Mouse (Mus musculus): Measurements from ENCODE around the gene Tdrd3. TPM values are rescaled to one million over a fixed set of nuclear protein-coding genes. Genes with fewer than 3 reads are reported as not detected.

Gene Tdrd3
- 10 to 100 TPM; 52.4 to 54.3 TPM for total RNA-seq (2021)

DNA sequence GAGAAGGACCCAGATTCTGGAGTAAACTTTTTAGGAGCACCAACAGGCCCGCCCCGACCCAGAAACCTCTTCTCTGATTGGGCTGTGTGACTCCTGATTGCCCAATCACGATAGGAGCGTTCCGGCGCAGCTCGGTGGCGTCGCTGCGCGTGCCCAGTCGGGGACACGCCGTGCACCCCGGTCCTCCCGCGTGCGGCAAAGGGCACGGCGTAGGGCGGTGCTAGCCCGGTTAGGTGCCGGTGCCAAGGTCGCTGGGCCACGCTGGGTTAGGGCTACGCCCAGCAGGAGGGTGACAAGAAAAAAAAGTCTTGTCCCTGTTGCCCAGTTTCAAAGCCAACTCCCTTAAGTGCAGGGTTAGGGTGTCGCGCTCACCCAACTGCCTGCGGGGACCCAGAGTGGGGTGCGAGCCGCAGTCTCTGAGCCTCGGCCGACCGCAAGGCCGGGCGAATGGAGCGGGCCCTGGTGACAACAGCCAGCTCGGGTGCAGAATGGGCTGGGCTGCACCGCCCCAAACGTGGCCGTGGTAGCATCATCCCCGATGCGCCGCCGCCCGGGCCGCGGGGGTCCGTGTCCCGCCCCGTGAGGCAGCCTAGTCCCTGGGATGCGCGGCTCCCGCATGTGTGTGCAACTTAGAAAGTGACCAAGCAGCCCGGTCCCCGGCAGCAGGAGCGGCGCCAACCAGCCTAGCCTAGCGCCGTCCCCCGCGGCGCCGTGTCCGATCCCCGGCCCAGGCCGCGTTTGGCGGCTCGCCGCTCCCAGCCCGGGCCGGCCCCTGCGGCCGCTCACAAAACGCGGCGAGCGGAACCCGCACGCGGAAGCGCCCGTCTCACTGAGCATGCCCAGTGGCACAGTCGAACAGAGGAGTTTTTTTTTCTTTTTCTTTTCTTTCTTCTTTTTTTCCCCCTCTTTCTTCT lies at the start of gene Tdrd3:
Gene Tdrd3, plus strand, starts transcription at position 832 of the 914 bp plus-strand sequence.
- DNase-seq, result peak; percentile 94
- intact Hi-C loops (cut with DNase I), result no loop called here

DNA sequence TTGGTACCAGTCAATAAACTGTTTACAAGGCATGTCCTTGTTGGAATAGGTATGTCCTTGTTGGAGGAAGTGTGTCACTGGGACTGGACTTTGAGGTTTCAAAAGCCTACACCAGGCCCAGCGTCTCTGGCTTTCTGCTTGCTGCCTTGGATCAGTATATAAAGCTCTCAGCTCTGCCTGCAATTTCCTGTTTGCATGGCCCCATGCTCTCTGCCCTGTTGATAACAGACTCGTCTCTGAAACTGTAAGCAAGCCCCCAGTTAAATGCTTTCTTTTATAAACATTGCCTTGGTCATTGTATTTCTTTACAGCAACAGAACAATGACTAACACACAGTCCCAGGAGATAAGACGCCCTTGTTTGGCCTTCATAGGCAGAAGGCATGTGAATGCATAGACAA lies 49.3 kb upstream of the Tdrd3 start:
- intact Hi-C loops (cut with DNase I), result no loop called here
- DNase-seq, result no peak

DNA sequence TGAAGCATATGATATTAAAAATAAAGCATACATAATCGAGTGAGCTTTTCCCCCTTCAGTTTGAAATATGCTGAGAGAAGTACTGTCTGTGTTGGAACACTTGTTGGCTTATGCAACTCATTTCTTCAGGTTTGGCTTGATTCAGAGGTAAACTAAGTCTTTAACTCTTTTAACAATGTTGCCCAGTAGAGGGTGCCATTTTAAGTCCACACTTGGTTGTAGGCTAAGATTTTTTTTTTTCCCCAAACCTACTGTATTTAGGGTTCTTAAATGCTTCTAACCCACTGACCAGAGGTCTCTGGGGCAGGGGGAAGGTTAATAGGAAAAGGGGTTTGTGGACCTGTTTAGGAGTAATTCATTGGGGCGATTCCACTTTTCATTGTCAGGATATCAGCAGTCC lies 33.4 kb upstream of the Tdrd3 start:
- intact Hi-C loops (cut with DNase I), result no loop called here
- no peak for DNase-seq

DNA sequence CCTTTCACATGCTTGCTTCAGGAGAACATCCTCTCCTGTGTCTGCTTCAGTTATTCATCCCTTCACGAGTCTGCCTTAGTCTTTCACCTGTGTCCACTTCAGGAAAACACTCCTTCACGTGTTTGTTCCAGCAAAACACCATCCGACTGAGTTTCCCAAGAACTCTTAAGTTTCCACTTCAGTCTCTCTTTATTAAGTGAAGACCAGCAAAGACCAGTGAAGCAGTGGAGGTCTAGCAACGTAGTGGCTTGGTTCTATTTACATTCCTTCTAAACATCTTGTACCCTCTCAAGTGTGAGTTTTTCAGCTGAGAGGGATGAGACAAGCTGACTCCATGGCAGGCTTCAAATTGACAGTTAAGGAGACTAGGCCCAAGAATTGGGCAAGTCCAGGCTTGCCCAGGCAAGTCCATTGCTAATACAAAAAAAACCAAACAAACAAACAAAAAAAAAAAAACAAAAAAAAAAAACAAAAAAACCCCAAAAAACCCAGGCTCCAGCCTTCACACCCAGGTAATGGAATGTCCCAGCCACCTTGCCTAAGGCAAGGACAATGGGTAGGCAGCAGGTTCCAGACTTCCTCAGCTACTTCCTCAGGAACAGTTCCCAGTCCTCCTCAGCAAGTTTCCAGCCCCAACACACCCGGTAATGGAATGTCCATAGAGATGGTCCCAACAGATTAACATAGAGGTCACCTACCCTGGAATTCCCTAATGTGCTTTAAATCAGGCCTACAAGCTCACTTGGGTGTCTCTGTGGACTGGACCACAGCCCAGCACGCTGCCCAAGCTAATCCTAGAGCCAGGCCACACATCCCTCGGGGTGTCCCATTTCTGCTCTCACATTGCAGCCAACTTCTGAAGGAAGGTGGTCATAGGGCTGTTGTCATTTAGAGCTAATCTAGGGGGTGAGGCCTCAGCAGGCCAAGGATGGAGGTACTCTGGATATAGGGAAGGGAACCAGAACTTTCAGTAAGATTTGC lies 31.9 kb upstream of the Tdrd3 start:
- DNase-seq, result no peak
- intact Hi-C loops (cut with DNase I), result no loop called here

DNA sequence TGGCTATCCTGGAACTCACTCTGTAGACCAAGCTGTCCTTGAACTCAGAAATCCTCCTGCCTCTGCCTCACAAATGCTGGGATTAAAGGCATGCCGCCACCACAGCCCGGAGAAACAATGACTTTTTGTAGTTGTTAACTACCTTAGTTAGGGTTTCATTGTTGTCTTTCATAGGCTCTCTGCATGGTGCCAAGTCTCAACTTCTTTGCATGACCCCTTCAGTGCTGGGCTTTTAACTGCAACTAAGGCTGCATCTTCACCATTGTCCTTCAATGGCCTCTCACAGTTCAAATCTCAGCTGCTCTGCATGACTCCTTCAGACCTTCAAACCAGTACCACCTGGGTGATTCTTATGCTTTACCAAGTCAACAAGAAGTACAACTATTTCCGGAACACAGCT lies 23.3 kb upstream of the Tdrd3 start:
- intact Hi-C loops (cut with DNase I), result no loop called here

DNA sequence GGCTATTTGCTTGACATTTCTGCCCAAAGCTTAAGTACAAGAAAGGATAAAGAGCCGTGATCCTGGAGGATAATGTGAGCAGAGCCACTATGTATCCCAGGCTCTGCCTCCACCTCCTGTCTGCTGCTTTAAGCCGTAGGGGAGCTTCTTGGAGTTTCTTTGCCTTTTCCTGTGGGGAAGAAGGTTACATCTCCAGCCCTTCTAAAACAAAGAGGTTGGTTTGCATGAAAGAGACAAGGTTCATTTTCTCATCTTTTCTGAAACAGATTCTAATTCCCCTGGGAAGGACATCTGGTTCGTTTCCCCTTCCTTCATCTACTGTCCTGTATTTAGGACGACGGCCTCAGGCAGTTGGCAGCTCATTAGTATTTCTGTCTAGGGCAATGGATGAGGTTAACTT lies 19.8 kb upstream of the Tdrd3 start:
- DNase-seq, result no peak
- intact Hi-C loops (cut with DNase I), result no loop called here

More for the DNA sequence above, 23.3 kb upstream of the Tdrd3 start:
- no peak for DNase-seq

DNA sequence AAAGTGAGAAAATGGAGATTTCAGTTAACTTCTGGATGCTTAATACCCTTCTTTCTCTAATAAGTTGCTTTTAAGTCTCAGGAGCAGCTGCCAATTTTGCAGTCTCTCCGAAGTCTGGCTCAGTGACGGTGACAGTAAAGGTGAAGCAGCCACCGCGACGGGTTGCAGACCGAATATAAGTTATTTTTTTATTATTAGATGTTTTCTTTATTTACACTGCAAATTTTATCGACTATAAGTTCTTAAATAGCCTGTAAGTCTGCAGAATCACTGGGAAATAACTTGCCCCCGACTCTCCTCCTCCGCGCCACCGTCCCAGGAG lies 992 bp upstream of the Tdrd3 start:
- DNase-seq, result no peak
- intact Hi-C loops (cut with DNase I), result no loop called here

DNA sequence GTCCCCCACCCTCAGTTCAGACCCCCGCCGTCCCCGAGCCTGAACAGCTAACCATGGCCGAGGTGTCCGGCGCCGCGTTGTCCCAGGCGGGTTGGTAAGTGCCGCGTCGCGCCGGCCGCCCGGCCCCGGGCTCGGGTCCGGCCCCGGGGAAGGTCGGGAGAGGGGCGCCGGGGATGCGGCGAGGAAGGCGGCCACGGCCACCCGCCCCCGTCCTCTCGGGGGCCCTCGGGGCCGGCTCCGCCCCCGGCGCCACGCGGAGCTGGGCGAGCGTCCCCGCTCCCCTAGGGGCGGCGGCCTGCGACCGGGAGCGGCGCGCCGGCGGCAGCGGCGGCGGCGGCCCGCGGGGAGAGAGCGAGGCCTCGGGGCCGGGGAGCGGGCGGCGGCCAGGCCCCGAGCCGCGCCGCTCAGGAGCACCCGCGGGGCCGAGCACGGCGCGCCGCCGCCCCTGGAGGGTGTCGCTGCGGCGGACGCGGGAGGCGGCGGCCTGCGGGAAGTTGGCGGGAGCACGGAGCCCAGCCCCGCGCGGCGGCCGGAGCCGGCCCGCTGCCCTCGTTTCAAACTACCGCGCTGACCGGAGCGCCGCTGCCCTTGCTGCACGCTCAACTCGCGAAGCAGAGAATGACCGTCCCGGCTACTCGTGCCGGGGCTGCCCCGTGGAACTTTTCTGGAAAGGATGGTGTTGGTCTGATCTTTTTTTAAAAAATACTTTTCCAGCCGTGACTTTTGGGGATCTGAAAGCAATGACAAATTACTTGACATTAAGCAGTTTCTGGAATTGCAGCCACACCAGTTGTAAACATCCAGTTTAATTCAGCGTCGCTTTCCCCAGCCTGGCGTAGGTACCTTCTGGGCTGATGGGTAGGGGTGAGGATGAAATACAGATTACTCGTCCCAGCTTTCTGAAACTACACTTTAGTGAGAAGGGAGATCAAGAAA lies 584 bp downstream of the Tdrd3 start:
- intact Hi-C loops (cut with DNase I), result no loop called here
- DNase-seq, result peak; percentile 48

DNA sequence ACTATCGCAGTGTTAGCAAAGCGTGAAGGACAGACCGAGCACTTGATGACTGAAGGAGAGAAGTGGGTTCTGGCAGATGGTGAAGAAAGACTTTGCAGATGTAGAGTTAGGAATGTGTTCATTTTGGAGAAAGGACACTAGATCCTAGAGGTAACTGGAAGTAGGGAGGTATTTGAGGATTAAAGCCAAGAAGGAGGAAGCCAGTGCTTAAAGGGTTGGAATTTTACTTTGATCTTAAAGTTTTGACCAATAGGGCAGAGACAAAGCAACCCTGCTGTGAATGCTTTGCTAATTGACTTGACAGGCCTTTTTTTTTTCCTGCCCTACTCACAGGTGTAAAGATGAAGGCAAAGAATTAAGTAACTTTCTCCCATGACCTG lies 1.2 kb downstream of the Tdrd3 start:
- DNase-seq, result no peak
- intact Hi-C loops (cut with DNase I), result no loop called here

DNA sequence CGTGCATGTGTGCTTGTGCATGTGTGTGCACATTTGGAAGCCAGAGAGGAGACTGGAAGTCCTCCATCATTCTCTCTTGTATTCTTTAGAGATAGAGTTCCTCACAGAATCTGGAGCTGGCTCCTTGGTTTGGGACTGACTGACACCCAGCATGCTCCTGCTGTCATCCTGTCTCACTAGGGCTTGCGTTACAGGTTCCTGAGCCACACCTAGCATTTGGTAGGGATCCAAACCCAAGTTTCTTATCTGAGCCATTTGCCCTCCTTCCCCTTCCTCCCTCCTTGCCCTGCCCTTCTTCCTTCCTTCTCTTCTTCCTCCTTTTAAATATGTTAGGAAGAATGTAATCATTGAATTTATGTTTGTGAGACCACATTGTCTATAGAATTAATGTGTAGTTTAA lies 3.3 kb downstream of the Tdrd3 start:
- DNase-seq, result no peak
- intact Hi-C loops (cut with DNase I), result no loop called here

DNA sequence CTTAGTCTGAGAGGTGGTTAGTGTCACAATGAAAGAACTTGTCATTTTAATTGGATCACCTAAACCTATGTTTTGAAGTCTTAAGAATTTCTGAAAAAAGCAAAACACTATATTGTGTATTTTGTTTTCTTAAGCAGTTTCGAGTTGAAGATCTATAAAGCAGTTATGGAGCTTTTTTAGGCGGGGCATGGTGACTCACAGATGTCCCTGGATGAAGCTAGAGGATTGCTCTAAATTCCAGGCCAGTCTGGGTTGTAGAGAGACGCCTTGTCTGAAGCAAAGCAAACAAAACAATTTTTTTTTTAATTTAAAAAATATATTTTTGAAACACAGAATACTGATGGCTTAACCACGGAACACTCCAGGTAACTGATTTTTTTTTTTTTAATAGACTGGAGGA lies 4.1 kb downstream of the Tdrd3 start:
- intact Hi-C loops (cut with DNase I), result no loop called here
- DNase-seq, result no peak

DNA sequence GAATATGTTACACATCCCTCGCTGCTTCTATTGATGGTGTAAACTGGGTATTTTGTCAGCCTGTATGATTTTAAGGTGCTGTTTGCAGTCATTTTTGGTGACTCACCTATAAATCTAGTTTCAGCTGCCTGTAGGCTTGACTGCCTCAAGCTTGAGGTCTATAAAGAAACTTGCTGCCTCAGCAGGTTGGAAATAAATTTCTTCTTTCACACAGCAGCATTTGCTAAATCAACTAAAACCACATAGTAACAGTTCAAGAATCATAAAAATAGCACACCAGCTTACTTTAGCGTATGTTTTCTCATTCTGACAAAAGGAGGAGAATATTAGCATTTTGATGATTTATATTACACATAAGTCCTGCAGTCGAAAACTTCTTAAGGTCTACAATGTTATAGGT lies 6.0 kb downstream of the Tdrd3 start:
- DNase-seq, result no peak
- intact Hi-C loops (cut with DNase I), result no loop called here

DNA sequence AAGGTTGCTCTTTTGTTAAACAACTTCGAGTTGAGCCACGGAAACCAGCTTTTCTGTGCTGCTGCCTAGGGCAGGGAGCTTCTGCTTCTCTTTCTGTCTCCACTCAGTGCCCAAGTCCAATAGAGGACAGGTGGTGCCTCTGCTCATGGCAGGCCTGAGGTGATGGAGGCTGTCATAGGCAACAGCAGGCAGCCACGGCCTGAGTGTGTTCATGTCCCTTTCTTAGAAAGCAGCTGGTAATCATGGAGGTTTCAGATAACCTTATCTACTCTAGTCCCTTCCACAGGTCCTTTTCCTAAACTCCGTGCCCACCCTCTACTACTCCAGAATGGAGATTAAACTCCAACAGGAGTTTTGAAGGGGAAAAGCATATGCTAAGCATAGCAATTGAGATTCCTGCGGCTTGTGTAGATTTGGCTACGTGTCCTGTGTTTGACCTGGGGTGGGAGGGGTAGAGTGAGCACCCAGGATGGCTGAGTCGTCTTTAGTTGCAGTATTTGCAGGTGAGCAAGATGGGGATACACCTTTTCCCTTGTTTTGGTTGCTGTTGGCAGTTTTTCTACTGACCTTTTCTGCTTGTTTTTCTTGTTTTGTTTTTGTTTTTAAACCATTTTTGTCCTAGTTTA lies 10.0 kb downstream of the Tdrd3 start:
- peak; percentile 20 for DNase-seq
- intact Hi-C loops (cut with DNase I), result no loop called here

DNA sequence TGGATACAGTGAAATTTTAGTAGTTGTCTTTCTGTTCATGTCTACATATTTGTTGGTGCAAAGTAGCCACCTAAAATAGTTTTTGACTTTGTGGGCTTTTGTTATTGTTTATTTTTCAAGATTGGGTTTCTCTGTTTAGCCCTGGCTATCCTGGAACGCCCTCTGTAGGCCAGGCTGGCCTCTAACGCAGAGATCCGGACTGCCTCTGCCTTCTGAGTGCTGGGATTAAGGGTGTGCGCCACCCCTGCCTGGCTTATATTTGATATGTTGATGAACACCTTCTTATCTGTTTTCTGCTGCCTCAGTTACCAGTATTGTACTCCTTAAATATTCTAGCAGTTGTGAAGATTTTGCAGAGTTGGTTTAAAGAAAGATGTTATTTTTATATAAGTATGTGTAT lies 10.6 kb downstream of the Tdrd3 start:
- intact Hi-C loops (cut with DNase I), result no loop called here
- no peak for DNase-seq

DNA sequence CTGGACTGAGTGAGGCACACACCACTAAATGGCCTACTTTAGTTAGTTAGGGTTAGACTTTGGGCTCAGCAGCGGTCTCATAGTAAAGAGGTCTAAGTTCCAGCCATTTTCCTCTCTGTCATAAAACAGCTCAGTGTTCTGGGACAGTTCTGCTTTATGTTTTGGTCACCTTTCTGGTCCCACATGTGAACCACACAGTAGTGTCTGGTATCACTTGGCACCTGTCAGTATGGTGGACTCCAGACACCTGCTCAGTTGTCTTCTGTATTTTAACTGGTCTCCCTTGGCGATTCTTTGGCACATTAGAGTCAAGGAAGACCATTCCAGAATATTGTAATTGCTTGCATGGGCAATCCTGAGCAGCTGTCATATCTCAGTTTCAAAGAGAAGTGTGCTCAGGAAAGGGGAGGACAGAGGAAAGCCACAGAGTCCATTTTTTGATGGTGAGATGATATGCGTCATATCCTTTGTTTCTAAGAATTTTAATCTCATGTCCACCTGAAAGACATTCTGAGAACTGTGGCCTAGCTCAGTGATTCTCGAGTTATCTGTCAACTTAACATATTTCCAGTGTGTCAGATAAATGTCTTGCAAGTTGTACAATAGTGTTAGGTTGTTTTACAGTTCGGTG lies 11.3 kb downstream of the Tdrd3 start:
- no peak for DNase-seq
- intact Hi-C loops (cut with DNase I), result no loop called here

DNA sequence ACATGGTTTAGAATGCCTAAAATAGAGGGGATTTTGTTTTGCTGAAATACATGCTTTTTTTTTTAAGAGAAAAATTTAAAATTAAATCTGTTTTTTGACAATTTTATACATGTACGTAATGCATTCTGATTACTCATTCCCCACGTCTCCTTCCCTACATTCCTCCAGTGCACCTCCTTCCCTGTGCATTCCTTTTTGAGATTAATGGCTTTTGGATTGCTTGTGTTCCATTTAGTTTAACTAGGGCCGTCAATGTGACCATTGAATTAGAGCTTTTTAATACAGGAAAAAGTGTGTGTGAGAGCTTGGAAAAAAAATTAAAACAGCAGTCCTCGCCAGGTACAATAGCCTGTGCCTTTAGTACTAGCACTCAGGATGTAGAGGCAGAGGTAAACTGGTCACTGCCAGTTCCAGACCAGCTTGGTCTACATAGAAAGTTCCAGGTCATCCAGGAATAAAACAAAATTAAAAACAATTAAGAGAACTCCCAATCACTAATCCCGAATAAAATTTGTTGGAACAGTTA lies 17.0 kb downstream of the Tdrd3 start:
- intact Hi-C loops (cut with DNase I), result no loop called here
- DNase-seq, result no peak

DNA sequence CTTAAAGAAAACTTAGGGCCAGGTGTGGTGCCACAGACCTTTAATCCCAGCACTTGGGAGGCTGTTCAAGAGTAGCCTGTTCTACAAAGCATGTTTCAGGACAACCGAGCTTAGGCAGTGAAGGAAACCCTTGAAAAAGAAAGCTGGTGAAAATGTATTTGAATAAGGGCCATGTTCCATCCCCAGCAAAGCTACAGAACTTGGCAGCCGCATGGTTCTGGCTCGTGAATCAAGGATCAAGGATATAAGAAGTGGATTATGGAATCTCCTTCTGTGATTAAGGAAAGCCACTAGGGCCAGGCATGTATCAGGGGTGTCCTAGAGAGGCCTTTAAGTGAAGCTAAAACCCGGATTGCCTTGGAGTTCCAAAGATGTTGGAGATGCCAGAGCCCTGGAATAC lies 18.9 kb downstream of the Tdrd3 start:
- DNase-seq, result no peak
- intact Hi-C loops (cut with DNase I), result no loop called here

DNA sequence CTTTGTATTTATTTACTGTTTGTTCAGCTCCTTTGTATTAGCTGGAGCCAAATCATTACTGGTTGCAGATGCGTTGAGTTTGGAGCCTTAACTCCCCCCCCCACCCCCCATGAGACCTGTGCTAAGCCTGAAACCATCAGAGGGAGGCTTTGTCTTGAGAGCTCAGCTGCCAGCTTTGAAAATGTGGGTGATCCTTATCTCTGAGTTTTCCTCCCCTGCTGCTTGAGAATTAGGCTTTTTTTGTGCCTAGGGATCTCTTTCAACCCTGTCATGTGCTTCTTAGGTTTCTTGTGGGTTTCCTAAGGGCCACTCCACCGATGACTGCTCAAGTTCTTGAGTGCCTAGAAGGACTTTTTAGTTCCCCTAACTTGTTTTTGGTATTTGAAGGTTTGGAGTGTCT lies 23.3 kb downstream of the Tdrd3 start:
- no peak for DNase-seq
- intact Hi-C loops (cut with DNase I), result no loop called here

DNA sequence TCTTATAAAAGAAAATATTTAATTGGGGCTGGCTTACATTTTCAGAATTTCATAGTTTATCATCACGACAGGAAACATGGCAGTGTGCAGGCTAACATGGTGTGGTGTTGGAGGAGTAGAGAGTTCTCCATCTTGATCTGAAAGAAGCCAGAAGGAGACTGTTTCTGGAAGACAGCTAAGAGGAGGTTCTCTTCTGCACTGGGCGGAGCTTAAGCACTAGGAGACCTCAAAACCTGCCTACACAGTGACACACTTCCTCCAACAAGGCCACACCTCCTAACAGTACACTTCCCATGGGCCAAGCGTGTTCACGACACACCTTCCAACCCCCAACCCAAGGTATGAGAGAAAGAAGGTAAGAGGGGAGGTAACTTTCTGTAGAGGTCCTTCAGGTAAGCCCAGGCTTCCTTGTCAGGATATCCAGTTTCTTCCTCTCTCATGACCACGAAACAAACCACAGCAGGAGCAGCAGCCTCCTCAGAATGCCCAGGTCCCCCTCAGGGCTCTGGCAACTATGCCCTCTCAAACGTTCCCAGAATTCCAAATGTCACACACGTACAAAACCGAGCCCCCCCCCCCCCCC lies 30.0 kb downstream of the Tdrd3 start:
- intact Hi-C loops (cut with DNase I), result no loop called here
- no peak for DNase-seq
